Mouse (Mus musculus): ENCODE results near the gene Deup1.

DNA sequence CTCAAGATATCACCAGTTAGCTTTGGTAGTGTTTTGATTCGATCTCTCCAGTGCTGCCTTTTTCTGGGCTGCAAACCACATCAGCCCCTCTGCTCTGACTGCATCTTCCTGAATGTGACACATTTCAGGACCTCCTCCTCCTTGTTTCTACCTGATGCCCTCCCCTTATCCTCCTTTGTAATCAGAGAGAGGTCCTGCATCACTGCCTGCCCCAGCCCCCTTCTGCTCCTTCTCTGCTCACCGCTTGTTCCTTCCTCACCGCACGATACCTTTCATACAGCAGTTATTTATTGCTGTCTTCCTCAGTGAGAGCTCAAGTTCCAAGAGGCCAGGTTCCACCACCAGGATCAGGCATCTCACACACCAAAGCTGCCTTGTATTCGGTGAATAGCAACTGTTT lies 96.5 kb downstream of the Deup1 start:
- no peak for TF ChIP-seq MYOG (IDR thresholded peaks at IDR 0.05; ENCODE audit: control insufficient read depth in 1 of 3, insufficient read depth in 1 of 3, insufficient read length in 2 of 3, low read depth in 2 of 3)
- TF ChIP-seq USF1 (IDR thresholded peaks at IDR 0.05; ENCODE audit: low read depth): no peak
- no peak for TF ChIP-seq MAX (IDR thresholded peaks at IDR 0.05; ENCODE audit: low read depth)
- TF ChIP-seq POLR2A (IDR thresholded peaks at IDR 0.05; ENCODE audit: insufficient read length, low read depth): no peak
- TF ChIP-seq E2F4 (IDR thresholded peaks at IDR 0.05; ENCODE audit: insufficient read depth): no peak
- TF ChIP-seq TCF12 (IDR thresholded peaks at IDR 0.05; ENCODE audit: insufficient read depth, poor library complexity, severe bottlenecking): no peak
- no peak for TF ChIP-seq POLR2AphosphoS2 (IDR thresholded peaks at IDR 0.05; ENCODE audit: insufficient read length, low read depth)
- no peak for TF ChIP-seq CEBPB (IDR thresholded peaks at IDR 0.05; ENCODE audit: insufficient read depth, poor library complexity, severe bottlenecking)
- TF ChIP-seq REST (IDR thresholded peaks at IDR 0.05; ENCODE audit: insufficient read depth, insufficient read length): no peak
- TF ChIP-seq MYOD1 (IDR thresholded peaks at IDR 0.05; ENCODE audit: control insufficient read depth in 1 of 3, insufficient read length in 2 of 3, low read depth in 2 of 3): no peak
